Mouse (Mus musculus) left cerebral cortex, postnatal 14 days (tissue): ENCODE results near the gene Cbl. TPM values are rescaled to one million over a fixed set of nuclear protein-coding genes. Genes with fewer than 3 reads are reported as not detected.

Experiments used
- DNase-seq, 2 experiments: peaks; one replicate each; pipeline ENCODE4 v3.0.0; 2021 to 2022; ENCODE audit warnings: low spot score in 2 of 2, mixed read lengths in 1 of 2
- intact Hi-C: fragments of 180-260 bp; cut with DNase I; formaldehyde crosslinking; loops from one replicate; pipeline ENCODE4 v1.15.1; 2025
- total RNA-seq, 2 experiments: library from RNA; stranded (reverse); gene quantifications; 2 replicates each; pipeline ENCODE4 v1.2.3; 2021

Gene Cbl
- total RNA-seq, 2 experiments from 2014 or later, result 44.9 to 48.9 TPM

DNA sequence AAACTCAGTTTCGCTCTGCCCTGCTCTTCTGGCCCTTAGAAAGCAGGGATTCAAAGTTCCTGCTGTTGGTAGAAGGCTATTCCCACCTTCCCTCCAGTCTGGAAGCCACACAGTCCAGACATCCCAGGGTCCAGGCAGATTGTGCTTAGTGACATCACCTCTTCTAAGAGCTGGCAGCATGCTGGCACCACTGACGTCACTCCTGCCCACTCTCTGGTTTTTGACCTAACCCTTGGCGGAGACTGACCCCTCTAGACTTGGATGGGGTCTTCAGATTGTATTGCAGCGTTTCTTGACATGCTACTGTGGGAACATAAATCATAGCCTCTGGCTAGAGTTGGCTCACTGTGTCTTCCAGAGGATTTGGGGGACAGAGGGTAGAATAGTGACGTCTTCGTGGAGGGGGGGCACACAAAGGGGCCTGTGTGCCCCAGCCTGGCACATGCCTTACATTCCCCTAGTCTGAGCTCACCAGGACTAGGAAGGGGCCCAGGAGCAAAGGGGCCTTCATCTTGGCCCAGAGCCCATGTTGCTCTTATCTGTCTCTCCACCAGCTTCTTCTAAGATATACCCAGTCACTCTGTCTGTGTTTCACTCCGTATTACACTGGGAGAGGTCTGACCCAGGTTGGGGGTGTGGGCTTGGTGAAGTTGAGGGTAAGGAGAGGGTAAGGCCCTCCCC lies 98.0 kb downstream of the Cbl start:
- no peak for DNase-seq

DNA sequence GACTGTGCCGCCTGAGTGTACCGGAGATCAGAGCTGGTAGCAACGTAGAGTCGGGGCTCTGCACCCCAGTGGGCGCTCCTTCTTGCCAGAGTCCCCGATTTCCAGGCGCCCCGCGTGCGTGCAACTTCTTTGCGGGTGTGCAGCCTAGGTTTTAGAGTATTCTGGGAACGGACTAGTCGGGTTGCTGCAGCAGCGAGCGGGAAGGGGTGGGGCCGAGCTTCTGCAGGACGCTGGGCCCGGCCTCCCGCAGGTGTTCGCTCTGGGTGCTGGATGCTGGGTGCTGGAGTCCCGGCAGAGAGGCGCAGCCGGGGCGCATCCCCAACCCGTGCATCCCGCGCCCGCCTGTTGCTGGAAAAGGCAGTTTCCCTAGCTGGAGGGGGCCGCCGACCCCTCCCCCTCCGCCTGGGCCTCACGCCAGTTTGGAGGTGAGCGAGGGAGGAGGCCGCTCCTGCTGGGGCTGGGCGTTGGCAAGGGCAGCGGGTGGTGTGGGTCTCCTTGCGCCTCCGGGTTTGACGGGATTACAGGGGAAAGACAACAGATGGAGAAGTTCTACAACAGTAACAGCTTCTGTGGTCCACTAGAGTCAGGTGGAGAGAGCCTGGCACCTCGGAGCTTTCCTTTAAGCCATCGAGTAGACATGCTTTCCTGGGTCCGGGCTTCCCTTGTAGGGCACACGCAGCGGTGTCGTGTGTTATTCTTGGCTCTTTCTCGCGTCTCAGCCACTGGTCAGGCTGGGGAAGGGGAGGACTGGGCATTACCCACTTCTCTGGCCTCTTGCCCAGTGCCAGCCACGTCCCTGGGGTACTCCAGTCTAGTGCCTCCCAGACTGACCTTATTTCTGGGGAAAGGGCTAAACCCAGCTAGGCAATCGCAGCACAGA lies 98.8 kb downstream of the Cbl start:
- intact Hi-C loops, result no loop called here
- DNase-seq, result no peak

More for the DNA sequence above, 98.0 kb downstream of the Cbl start:
- intact Hi-C loops, result no loop called here

DNA sequence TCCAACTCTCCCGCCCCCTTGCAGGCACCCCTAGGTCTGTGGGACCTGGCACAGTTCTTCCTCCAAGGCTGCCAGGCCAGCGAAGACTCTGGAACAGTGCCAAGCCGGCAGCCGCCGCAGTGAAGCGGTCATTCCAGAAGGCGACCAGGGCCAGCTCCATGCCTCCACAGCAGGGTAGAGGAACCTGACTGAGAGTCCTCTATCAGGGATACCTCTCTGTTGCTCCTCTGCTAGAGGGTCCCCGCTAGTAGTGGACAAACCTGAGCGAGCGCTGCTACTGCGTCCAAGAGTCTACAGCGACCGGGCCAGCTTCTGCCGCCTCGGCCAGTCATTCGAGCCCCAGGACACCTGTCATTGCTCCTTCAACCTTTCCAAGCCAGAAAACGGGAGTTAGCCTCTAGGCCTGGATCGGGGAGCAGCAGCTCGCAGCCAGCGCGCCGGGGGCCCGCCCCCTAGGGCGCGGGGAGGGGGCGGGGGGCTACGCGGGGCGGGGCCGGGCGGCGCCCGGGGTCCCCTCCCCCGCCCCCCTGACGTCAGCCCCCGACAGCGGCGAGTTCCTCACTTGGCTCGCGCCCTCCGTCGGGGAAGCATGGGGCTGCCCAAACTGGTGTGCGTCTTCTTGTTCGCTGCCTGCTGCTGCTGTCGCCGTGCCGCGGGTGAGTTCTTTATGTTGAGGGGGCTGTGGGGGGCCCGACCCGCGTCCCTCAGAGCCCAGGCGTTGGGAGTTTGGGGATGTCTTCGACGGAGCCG lies 99.6 kb downstream of the Cbl start, which contains the start of gene Mcam:
Gene Mcam, plus strand, starts transcription at position 369 of the 750 bp plus-strand sequence.
- intact Hi-C loops, result no loop called here
- peak in 1 of 2 experiments; percentile 44 for DNase-seq

DNA sequence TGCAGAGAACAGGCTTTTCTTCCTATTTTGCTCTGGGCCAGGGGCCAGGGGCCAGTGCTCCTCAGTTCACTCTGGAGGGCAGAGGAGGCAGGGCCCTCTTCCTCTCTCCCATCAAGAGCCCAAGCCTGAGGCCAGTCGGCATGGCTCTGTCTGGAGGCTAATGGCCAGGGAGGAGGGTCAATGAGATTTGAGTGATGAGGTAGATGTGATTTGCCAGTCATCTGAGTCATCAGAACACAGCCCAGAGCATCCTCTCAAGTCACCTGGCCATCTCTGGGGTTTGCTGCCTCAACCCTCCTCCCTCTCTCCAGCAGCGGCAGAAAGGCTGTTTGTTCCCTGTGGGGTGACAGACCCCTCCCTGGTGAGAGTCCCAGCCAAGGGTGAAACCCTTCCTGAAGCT lies 100.6 kb downstream of the Cbl start:
- intact Hi-C loops, result no loop called here
- DNase-seq, result no peak

DNA sequence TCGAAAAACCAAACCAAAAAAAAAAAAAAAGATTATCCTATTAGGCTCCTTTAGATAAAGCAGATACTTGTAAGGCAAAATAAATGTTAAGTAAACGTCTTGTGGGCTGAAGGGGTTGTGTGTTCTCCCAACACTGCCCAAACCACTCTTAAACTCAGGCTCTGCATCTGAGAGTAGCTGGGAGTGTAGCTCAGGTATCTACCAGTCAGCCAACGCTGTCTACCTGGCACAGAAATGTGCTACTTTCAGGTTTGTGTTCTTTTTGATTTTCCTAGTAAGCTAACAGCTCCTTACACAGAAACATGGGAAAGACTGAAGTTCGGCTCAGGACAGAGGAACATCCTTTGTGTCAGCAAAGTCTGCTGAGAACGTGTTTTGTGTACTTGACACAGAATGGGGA lies 101.6 kb downstream of the Cbl start:
- no peak for DNase-seq
- intact Hi-C loops, result no loop called here

DNA sequence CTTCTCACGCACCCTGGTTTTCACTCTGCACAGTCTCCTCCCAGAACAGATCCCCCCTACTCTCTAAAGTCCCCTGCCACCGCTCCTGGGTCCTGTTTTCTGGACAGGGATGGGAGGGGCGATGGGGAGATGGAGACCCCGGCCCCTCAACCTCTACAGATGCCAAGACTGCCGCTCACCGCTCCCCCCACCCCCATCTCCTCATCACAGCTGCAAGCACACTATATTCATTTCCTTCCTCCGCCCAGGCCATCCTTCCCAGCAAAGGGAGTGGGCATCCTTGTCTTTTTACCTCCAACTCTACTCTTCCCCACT lies 102.6 kb downstream of the Cbl start:
- DNase-seq, result no peak
- intact Hi-C loops, result no loop called here

DNA sequence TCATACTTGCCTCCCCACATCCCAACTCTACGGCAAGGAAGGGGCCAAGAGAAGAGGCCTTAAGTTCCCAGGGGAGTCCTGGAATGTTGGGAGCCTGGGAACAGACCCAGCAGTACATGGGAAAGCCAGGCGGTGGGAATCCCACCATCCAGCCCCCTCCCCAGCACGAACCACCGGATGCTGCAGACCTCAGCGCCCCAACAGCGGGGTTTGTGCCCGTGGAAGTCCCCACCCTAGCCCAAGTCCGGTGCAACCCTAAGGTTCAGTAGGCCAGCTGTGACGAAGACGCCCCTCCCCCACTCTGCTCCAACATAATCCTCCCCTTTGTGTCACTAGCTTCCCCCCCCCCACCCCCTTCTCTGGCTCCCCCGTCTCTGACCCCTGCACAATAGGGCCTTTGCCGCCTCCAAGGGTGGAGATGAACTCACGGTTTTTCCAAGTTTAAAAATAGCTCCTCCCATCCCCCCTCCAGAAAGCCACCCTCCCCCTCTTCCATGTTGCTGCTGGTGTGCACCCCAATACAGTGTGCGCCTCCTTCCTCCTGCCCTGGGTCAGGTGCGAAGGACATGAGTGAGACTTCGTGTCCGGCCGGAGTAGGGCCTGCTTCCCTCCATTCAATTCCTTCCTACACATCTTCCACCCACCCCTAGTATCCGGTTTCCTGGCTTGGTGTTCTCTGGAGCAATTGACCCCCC lies 103.1 kb downstream of the Cbl start:
- intact Hi-C loops, result no loop called here
- DNase-seq, result no peak

DNA sequence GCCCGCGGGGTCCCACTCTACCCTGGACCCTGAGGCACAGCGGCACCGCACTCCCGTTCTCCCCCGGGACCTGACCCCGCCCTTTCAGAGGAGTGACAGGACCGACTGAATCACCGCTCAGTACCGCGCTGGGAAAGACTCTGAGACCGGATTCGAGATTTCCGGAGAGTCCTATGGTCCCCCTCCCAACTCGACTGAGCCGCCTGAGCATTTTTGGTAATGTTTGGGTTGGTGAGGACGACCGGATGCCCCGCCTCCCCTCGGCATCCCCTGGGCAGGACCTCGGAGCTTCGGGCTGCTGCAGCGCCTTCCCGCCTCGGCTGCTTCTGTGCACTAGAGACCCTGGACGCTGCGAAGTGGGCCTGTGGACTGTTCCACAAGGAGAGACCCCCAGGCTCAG lies 103.8 kb downstream of the Cbl start:
- intact Hi-C loops, result no loop called here
- no peak for DNase-seq

DNA sequence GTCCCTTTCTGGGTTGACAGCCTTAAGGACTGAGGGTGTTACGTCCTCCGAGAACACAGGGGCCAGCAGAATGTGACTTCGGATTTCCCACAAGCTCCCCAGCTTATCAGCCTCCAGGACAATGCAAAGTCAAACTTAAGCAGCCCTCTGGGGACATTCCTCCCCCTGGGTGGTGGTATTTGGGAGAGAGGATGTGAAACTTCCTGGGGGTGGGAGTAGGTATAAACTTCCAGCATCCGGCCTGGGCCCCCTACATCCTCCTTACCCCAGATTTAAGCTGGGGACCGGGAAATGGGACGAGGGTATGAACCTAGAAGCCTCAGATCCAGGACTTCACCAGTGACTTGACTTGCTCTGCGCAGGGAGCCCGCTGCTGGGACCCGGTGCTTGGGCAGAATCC lies 104.2 kb downstream of the Cbl start:
- intact Hi-C loops, result loop anchor here (10.0 kb wide), 2 partner anchors 105 to 265 kb away; partner anchors contain the start of genes Cbl and Slc37a4
- DNase-seq, result no peak

DNA sequence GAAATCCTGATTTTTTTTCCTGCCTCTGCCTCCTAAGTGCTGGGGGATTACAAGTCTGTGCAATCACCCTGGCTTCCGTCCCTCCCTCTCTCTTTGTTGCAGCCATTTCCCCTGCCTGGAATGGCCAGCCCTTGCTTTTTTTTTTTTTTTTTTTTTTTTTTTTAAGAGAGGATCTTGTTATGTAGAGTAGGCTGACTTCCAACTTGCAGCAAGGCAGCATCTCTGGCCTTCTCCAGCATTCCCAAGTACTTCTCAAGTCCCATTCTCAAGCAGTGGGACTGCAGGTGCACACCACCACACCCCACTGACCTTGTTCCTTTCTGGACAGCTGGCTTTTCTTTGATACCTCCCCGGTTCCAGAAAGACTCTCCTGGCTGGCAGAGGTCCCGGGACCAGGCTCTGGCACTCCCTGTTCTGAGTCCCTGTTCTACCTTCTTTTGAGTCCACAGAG lies 106.5 kb downstream of the Cbl start:
- intact Hi-C loops, result loop anchor here (10.0 kb wide), 2 partner anchors 107 to 267 kb away; partner anchors contain the start of genes Cbl and Slc37a4
- DNase-seq, result no peak

DNA sequence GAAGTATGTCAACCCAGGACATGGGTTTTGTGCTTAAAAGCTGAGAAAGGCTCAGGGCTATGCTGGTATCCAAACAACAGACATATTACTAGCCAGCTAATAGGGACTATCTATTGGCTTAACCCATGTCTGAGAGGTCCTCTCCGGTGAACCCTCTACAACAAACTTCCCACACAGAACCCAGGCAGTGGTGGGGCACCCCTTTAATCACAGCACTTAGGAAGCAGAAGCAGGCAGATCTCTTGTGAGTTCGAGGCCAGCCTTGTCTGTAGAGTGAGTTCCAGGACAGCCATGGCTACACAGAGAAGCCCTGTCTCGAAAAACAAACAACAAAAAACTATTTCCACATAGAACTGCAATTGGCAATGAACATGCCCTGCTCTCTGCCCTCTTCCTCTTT lies 107.1 kb downstream of the Cbl start:
- DNase-seq, result no peak
- intact Hi-C loops, result loop anchor here (10.0 kb wide), 2 partner anchors 108 to 268 kb away; partner anchors contain the start of genes Cbl and Slc37a4

DNA sequence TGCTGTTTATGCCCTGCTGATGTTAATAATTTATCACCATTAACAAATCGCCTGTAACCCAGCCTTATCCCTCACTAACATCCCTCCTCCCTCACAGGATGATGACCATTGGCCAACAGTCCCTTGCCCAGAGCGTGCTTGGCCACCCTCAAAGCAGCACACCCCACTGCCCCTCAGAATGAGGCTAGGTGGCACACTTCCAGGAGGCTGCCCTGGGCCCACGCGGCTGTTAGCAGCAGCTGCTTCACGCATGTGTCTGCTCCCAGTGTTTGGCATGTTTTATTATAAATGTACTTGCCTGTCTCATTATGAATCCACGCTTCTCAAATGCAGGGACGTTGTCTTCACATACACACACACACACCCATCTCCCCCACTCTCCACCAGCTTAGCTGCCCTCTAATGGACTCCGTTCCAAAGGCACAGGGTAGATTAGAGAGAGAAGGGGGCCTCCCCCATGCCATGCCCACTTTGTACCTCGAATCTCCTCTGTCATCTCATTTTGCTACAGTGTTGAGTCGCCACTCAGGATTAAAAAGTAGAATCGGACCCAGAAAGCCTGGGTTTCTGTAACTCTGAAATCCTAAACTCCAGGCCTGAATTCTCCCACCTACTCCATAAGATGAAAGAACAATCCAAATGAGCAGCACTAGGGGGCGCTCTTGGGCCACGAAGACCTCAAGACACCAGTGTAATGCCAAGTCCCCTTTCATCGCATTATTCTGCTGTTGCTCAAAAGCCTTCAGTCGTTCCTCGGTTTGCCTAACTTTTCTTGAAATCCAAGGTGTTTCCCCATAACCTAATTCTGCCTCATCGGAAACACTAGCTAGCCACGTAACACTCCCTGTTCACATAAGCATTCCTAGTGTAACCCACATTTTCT lies 108.1 kb downstream of the Cbl start:
- DNase-seq, result peak; percentile 94
- intact Hi-C loops, result loop anchor here (10.0 kb wide), 2 partner anchors 109 to 269 kb away; partner anchors contain the start of genes Cbl and Slc37a4

DNA sequence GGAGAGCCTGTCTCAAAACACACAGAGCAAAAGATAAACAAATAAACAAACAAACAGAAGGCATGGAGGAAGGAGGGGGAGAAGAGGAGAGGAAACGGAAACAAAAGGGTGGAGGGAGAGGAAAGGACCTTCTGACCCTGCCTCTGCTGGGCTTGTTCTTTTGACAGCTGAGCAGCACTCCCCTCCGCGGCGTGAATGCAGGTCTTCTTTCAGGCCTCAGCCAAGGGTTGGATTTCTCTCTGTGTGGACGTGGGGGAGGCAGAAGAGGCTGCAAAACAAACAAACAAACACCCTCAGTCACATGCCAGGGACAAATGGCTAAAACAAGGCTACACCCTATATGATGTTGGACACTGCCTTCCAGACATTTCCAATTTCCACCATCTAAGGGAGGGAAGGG lies 108.8 kb downstream of the Cbl start:
- no peak for DNase-seq
- intact Hi-C loops, result loop anchor here (10.0 kb wide), 2 partner anchors 110 to 270 kb away; partner anchors contain the start of genes Cbl and Slc37a4

DNA sequence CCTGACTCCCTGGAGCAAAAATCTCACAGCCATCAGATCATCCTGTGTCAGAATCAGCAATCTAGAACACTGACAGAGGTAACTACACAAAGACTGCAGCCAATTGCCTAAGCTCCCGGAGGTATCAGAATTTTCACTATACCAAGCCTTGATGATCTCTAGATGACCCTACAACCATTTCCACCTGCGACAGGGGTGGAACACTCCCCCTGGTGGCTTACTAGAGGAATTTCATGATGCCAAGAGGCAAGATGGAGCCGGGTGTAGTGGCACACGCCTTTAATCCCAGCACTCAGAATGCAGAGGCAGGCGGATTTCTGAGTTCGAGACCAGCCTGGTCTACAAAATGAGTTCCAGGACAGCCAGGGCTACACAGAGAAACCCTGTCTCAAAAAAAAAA lies 109.5 kb downstream of the Cbl start:
- intact Hi-C loops, result loop anchor here (10.0 kb wide), 2 partner anchors 110 to 270 kb away; partner anchors contain the start of genes Cbl and Slc37a4
- DNase-seq, result no peak

DNA sequence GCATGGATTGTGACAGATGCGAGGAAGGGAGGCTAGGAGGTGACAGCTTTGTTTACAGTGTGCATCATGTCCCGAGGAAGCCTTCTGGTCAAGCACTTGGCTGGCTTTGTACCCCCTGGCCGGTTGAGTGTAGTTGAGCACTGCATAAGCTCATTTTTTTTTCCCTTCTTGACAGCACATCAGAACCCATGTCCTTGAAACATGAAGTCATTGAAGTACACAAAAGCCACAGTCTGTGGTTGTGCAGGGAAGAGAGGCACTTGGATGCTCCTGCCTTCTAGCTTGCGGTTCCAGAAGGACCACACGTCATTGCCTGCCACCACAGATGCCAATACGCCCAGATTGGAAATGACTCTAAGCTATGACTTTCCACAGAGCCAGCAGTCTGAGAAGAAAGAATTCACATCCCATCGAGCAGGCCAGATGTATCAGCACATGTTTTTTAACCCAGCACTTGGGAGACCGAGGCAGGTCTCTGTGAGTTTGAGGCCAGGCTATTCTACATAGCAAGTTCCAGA lies 113.8 kb downstream of the Cbl start:
- no peak for DNase-seq
- intact Hi-C loops, result loop anchor here (10.0 kb wide), 2 partner anchors 115 to 275 kb away; partner anchors contain the start of genes Cbl and Slc37a4

DNA sequence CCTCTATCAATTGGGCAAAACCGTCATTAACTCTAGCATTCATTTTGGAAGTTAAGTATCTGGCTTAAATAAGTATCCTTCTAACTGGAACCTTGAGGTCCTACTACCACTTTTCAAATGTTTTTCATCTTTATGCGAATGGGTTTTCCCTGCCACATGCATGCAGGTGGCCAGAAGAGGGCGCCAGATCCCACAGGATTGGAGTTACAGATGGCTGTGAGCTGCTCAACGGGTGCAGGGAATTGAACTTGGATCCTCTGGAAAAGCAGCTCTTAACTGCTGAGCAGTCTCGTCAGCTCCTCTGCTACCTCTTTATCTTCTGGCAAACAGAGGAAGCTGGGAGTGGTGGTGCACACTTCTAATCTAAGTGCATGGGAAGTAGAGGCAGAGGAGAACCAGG lies 114.8 kb downstream of the Cbl start:
- no peak for DNase-seq
- intact Hi-C loops, result no loop called here

DNA sequence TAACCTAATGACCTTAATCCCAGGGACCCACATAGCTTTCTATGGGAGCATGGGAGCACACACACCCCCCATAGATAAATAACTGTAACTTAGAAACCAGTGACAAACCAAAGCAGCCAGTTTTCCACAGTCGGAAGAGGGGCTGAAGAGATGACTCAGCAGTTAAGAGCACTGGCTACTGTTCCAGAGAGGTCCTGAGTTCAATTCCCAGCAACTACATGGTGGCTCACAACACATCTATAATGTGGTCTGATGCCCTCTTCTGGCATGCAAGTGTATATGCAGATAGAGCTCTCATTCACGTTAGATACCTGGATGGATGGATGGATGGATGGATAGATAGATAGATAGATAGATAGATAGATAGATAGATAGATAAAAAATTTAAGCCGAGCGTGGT lies 117.7 kb downstream of the Cbl start:
- no peak for DNase-seq
- intact Hi-C loops, result no loop called here

DNA sequence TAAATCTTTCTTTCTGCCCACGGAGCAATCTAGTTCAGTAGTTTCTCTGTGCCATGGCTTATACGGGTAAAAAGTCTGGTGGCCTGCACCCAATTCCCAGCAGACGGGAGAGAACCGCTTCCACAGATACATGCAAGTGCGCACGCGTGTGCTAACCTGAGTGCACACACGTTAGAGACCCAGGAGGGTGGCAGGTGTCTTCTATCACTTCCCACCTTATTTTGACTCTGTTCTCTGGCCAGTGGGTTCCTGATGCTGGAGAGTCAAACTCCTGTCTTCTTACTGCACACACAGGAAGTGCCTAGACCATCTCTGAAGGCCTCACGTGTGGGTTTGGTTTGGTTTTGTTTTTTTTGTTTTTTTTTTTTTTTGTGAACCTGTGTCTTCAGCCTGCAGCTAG lies 118.2 kb downstream of the Cbl start:
- intact Hi-C loops, result no loop called here
- no peak for DNase-seq
